Mouse (Mus musculus): ENCODE data around the gene Adamts6. TPM values are rescaled to one million over a fixed set of nuclear protein-coding genes. Genes with fewer than 3 reads are reported as not detected.

The Adamts6 gene
- total RNA-seq, 1 experiment from 2014 or later = 3.8 TPM

DNA sequence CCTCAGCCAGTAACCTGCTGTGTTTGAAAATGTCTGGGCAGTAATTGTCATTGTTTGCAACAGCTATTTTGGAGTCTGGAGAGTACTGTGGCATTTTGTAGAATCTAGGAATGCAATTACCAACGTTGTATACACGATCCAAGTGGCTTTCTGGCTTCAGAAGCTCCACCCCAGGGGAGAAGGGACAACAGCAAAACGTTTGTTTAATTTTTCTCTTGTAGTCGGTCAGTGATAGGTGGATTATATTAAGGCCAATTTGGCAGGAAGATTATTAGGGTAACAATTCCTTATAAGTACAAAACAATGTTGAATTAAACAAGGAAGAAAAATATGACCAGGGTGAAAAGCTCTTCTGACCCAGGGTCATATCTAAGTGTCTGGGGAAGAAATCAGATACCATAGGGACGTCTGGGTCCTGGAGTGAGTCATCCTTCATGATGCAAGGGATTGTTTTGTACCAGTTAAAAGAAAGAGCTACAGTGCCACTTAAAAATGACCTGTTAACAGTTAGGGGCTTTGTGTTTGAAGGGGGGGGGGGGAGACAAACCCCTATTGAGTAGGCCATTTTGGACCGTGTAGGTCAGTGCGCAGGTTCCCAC lies 229.2 kb downstream of the Adamts6 start:
- no peak for DNase-seq

DNA sequence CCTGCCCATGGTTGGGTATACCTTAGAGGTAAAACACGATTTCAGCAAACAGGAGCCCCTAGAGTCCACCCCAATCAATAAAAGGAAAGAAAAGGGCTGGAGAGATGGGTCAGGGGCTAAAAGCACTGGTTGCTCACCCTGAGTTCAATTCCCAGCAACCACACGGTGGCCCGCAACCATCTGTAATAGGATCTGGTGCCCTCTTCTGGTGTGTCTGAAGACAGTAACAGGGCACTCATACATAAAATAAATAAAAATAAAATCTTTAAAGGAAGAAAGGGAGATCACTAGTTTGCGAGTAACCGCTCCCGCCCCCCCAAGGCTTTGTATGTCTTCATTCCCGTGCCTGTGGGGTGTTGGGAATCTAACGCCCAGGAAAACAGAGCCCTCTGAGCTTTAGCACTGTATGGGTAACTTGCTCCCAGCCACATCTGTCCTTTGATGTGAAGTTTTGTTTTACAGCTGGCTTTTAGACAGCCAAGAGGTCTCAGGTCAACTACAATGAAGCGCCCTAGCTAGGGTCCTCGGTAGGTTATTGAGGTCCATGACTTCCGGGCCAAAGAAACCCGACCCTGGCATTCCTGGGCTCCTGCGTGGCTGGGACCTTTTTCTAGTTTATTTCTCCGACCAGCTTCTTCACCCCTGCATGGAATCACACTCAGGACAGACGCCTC lies 230.1 kb downstream of the Adamts6 start:
- DNase-seq = no peak

DNA sequence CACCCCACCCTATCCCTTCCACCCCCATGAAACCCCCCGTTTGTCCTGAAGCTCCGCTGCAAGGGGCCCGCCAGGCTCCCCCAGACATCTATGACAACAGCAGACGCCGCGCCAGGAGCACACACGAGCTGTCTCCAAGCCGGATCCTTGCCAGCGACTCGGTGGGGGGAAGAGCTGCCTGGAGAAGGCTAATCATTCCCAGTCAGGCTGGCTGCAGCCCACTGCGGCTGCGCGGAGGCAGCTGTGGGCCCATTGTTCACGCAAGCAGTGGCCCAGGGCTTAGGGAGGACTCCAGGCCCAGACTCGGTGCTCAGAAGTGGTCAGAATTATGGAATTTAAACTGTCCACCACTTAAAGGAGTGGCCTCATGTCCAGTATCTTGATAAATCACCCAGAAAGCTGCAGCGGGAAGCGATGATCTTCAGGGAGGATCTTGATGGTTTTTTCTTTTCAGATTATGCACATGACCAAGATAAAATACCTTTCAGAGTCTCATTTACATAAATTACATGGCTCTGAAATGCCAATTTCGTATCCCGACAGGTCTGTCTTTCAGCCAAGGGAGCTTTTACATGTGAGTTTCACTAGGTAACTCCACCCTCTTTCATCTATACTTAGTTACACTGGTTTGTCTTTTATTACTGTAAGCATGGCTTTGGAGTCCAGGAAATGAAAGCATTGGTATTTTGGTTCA lies 230.8 kb downstream of the Adamts6 start:
- DNase-seq = peak; percentile 90

DNA sequence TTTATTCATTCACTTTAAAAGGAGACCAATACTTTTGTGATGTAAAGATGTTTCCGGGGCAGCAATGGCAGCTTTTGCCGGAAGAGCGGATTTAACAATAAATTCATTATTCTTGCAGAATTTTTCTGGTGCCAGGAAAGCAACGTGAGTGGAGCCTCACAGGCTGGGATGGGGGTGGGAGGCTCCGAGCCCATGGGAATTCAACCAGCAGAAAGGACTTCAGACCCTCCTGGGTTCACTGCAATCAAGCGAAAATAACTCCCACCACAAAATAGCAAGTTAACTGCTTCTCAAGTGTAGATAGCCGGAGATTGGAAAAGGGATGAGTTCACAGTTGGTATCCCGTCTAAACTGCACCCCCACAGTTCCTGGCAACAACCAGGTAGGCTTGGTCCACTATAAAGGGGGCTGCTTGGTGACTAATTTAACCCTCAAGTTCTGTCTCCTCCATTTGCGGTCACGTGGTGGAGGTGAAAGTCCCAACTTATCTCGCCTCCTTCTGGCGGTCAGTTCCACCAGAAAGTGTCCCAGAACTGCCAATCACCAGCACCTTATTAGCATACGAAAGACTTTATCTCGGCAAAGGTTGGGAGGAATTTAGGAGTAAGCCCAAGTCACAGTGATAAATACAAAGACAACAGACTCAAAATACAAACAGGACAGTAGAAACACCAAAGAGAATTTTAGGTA lies 231.5 kb downstream of the Adamts6 start:
- DNase-seq = no peak

DNA sequence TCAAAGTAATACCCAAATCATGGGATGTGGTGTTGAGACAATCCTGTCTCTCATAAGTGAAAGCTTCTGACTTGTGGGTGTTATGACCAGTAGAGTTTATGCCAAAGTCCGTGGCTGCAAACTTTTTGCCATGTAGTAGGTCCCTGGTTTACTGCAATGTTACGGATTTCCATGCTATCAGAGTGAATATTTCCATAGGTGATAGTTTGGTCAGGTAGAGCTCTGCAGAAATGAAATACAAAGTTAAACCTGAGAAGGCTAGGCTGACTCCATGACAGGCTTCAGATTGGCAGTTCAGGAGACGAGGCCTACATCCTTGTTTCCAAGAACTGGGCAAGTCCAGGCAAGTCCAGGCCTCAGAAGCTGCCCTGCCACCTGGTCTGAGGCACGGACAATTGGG lies 232.3 kb downstream of the Adamts6 start:
- no peak for DNase-seq

DNA sequence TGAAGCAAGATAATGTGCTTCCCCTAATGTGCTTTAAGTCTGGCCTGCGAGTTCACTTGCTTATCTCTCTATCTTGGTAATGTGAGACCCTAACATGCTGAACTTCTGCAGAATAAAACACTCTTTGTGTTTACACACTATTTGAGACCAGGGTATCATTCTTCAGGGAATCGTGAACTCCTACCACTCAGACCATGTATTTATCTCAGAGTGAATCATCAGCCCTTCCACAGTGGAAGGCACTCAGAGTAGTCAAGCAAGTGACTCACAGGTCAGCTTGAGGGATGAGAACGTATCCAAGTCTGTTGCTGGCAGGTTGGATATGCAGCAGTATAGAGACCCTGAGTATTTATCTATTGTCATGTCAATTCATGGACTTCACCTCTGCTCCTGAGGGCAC lies 232.8 kb downstream of the Adamts6 start:
- DNase-seq = no peak

DNA sequence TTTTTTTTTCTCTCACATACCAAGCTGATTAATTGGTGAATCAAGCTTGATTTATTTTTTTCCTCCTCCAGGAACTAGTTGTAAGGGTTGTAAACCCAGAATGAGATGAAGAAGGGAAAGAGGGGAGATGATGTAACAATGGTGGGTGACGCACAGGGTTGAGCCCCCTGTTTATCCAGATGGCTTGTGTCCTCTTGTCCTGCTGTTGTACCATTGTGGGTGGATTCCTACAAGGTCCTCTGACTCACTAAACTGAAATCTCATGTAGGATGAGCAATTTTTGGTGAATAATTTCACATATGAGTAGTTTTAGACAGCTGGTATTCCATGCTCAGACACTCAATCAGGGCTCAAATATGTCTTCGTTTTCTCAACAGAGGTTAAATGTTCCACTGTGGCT lies 233.9 kb downstream of the Adamts6 start:
- DNase-seq = no peak

DNA sequence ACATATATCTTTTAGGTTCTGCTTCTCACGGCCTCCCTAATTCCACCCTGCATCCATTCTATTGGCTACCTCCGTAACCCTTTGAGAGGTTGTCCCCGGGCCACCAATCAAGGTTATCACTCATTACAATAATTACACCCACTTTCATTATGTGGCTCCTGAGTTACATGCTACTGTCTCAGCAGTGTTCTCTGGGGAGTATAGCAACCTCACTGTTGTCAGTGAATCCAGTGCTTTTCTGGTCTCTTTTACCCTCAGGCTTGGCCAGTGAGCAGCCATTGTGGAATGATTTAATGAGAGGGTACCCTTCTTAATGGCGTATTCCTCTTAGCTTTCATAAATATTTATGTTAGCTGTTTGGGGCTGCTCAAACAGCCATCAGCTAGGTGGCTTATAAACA lies 238.0 kb downstream of the Adamts6 start:
- DNase-seq = no peak

DNA sequence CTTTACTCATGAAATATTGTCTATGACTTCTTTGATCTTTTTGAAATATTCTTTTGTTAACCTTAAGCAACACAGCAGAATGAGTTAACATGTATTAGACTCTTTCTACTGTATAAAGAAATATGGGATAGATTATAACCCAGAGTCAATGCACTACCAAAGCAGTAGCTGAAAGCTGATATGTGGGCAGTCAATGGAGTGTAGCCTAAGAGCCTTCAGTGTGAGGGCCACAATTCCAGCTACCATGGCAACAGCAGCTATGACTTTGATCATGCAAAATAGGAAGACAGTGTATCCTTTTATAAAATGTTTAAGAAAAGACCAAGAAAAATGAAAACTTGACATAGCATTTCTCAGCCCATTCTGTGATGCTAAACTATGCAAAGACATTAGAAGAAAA lies 241.6 kb downstream of the Adamts6 start:
- no peak for DNase-seq

DNA sequence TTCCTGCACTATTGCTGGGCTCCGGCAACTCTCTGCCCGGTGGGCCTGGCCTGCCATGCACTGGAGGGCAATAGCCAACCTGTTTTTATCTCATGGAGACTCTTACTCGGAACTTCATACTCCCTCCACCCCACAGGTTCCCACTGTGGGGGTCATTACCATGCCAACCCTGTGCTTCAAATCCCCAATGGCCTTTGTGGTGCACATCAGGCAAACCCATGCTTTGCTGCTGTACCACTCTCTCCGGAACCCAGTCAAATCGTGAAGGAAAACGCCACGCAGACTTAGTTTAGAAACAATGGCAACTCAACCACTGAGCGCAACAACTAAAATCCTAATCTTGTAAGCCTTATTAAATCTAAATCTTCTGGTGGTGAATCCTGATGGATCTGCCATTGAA lies 244.2 kb downstream of the Adamts6 start:
- no peak for DNase-seq

DNA sequence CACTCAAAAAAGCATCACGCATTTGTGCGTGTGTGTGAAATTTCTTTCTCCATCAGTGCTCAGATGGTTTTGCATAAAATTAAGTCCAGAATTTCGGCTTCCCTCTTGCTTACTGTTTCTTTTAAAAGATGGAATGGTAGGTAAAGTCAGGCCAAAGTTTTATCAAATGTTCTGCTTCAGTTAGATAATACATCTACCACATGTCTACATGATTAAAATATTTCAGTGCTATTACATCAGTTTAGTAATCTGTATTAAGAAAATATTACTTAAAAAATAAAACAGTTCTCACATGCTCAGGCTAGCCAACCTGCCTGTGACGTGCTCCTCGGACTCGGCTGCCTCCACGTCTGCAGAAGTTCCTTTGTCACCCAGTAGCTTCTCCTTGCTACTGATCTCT lies 245.1 kb downstream of the Adamts6 start:
- DNase-seq = no peak

DNA sequence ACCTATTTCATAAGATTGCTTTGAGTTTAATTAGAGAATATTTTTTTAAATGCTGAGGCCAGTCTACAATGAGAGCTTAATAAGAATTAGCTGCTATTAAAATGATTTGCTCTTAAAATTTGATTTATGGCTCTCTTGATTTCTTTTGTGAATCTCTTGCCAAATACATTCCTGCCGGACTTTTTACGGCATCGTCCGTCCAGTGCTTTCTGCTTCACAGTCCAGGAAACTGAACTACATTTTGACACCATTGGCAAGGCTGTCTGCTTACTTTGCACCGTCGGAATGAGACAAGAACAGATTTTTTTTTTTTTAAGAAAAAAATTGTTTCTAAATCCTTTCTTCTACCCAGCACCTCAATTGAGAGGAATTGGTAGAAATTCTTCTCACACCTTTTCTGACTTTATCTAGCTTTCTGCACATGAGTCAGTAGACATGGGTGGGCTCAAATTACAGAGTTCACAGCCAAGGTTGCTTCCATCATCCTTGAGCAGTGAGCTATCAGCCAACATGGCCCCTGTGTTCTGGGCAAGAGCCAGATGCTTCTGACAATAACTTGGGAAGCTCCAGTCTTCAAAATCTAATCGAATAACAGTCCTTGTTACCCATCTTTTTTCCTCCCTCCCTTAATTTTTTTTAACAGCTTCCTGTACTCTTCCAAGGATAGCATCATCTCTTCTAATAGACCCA lies 246.3 kb downstream of the Adamts6 start:
- no peak for DNase-seq

DNA sequence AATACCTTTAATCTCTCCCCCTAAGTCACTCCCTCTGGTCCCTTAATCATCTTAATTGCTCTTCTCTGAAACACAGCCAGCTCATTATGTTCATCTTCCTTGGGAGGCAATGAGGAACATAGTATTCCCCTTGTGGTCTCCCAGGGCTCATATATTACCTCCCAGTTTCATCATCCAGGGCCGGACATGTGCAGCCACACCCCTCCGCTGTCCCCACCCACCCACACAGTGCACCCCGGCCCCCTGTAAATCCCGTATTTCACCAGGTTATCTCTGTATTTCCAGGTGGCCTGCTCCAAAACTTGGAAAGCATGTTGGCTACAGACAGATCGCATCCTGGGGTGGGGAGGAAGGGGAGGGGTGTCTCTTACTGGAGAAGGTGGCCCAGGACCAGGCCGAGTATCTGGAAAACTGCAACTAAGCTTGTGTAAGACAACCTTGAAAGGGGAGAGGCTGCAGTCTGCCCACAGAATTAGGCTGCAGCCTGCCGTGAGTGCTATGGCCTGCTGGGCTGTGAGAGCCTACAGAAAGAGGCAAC lies 253.3 kb downstream of the Adamts6 start:
- DNase-seq = no peak

DNA sequence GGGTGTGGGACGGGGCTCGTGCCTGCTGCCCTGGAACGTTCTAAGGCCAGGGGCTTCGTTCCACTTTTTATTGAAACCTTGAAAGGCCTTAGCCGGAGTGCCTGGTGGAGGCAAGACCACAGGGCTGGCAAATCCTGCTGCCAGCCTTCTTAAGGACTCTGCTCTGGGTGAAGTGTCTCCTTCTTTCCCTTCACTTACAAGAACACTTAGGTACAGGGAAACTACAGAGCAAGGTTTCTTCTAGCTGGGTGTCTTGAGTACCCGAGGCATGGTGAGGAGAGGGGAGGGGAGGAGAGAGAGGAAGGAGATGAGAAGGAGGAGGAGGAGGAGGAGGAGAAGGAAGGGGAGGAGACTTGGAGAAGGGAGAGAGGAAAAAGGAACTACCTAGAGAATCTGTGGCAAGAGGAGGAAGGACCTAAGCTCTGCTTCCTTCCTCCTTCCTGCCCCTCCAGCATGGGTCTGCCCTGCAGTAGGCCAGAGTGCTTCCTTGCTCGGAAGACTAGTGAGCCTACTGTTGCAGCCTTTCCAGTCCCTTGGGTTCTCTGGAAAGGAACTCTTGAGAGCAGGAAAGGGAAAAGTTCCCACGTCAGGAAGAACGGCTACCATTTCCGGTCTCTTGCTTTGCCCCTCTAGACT lies 254.6 kb downstream of the Adamts6 start:
- DNase-seq = no peak

DNA sequence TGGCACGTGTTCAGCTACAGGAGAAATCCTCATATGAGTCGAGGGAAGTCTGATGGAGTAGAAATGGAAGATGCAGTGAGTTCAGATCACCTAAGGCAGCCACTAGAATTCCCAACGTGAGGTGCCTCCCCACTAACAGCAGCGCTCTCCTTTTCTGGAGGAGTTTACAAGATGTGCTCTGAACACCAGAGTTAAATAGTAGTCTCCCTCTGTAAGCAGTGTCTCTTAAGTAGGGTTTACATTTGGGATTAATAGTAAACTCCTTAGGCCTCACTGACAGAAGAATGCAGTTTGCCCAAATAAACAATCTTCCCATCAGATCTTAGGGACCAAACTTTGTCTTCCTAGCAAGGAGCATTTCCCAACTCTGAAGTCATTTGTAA lies 255.1 kb downstream of the Adamts6 start:
- no peak for DNase-seq

Other genes starting within 250 kb of the Adamts6 start
- gene Nln, start 178.2 kb upstream of the Adamts6 start, total RNA-seq (2021) = 19.0 and 22.8 TPM in 2 replicates
- gene Sgtb, start 178.1 kb upstream of the Adamts6 start, total RNA-seq (2021) = 5.1 and 5.2 TPM in 2 replicates
- 55.4 and 61.0 TPM in 2 replicates for gene Trappc13, start 109.4 kb upstream of the Adamts6 start, total RNA-seq (2021)
- 18.3 and 23.2 TPM in 2 replicates for gene Trim23, start 109.0 kb upstream of the Adamts6 start, total RNA-seq (2021)
- 3.3 and 7.1 TPM in 2 replicates for gene Cenpk, start 59.2 kb upstream of the Adamts6 start, total RNA-seq (2021)
- gene Ppwd1, start 59.0 kb upstream of the Adamts6 start, total RNA-seq (2021) = 17.3 and 17.8 TPM in 2 replicates

Data from adrenal gland, postnatal 25 days (tissue).